Mouse (Mus musculus): ENCODE measurements around the gene Chl1. TPM values are rescaled to one million over a fixed set of nuclear protein-coding genes. Genes with fewer than 3 reads are reported as not detected.

Gene Chl1
- polyA plus RNA-seq, 1 experiment from 2014 or later = 137 TPM

DNA sequence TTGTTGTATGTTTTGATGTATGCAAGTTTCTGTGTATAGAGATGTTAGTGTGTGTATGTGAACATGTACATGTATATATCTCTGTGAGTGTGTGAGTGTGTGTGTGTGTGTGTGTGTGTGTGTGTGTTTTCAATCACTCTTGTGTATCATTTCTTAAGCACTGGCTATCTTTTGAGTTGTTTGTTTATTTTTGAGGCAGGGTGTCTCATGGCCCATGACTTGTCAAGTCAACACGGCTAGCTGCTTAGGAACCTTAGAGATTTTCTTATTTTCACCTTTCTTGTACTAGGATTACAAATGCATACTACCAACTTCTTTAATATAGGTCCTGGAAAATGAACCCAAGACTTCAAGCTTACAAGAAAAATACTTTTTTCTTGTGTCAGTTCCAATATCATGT is 189.5 kb downstream of the Chl1 start:
- Histone ChIP-seq H3K9ac (no peak overlapping the region), H3K9me3 (ENCODE audit: control insufficient read depth, low read length) (no peaks in the 10 kb centered on the region), H3K4me3 (replicated peaks; ENCODE audit: low read length) (no peak overlapping the region), H3K36me3 (replicated peaks; ENCODE audit: control insufficient read depth, insufficient read depth) (peaks cover 44% of the 10 kb centered on the region), H3K27ac (no peak overlapping the region), H3K4me1 (replicated peaks; ENCODE audit: control insufficient read depth, insufficient read depth, low read length) (no peaks in the 10 kb centered on the region), H3K27me3 (ENCODE audit: control insufficient read depth, insufficient read depth, low read length) (no peaks in the 10 kb centered on the region), H3K4me2 (replicated peaks) (no peak overlapping the region)
- no peak for ATAC-seq (ENCODE audit: low FRiP score)
- no peak for DNase-seq (ENCODE audit: low spot score)
- WGBS = 81% methylated on average over 1 of the region's 1 CpGs

DNA sequence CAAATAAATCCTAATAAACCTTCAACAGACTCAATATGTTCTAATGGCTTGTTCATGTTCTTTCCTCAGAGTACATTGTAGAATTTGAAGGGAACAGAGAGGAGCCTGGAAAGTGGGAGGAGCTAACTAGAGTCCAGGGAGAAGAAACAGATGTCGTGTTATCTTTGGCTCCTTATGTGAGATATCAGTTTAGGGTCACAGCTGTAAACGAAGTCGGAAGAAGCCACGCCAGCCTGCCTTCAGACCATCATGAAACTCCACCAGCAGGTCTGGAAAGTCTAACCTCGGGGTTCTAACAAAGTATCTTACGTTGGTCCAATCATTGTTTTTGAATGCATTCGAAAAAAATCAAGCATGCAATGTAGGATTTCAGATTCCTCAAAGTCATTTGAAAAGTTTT is 189.9 kb downstream of the Chl1 start:
- Histone ChIP-seq H3K9ac (no peak overlapping the region), H3K36me3 (replicated peaks; ENCODE audit: control insufficient read depth, insufficient read depth) (peaks cover 40% of the 10 kb centered on the region), H3K4me1 (replicated peaks; ENCODE audit: control insufficient read depth, insufficient read depth, low read length) (no peaks in the 10 kb centered on the region), H3K4me3 (replicated peaks; ENCODE audit: low read length) (no peak overlapping the region), H3K4me2 (replicated peaks) (no peak overlapping the region), H3K27ac (no peak overlapping the region), H3K9me3 (ENCODE audit: control insufficient read depth, low read length) (no peaks in the 10 kb centered on the region), H3K27me3 (ENCODE audit: control insufficient read depth, insufficient read depth, low read length) (no peaks in the 10 kb centered on the region)
- ATAC-seq (ENCODE audit: low FRiP score) = no peak
- no peak for DNase-seq (ENCODE audit: low spot score)
- WGBS = 83% methylated on average over 7 of the region's 7 CpGs

DNA sequence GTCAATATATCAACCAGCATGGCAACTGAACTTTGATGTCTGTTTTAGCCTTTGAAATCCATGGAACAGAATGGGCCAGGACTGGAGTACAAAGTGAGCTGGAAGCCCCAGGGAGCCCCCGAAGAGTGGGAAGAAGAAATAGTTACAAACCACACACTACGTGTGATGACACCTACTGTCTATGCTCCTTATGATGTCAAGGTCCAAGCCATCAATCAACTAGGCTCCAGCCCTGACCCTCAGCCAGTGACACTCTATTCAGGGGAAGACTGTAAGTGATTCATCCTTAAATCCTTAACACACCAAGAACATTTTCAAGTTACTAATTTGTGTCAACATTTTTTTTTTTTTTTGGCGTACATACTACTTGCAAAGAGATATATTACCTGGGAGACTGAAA is 196.0 kb downstream of the Chl1 start:
- no peaks in the 10 kb centered on the region for H3K9me3 ChIP-seq (ENCODE audit: control insufficient read depth, low read length)
- 84% methylated on average over 3 of the region's 3 CpGs for WGBS
- H3K4me3 ChIP-seq (replicated peaks; ENCODE audit: low read length) = no peak overlapping the region
- no peak overlapping the region for H3K4me2 ChIP-seq (replicated peaks)
- ATAC-seq (ENCODE audit: low FRiP score) (no peak), DNase-seq (ENCODE audit: low spot score) (no peak)
- no peaks in the 10 kb centered on the region for H3K27me3 ChIP-seq (ENCODE audit: control insufficient read depth, insufficient read depth, low read length)
- peaks cover 55% of the 10 kb centered on the region for H3K36me3 ChIP-seq (replicated peaks; ENCODE audit: control insufficient read depth, insufficient read depth)
- no peaks in the 10 kb centered on the region for H3K4me1 ChIP-seq (replicated peaks; ENCODE audit: control insufficient read depth, insufficient read depth, low read length)
- no peak overlapping the region for H3K9ac ChIP-seq
- H3K27ac ChIP-seq = no peak overlapping the region

DNA sequence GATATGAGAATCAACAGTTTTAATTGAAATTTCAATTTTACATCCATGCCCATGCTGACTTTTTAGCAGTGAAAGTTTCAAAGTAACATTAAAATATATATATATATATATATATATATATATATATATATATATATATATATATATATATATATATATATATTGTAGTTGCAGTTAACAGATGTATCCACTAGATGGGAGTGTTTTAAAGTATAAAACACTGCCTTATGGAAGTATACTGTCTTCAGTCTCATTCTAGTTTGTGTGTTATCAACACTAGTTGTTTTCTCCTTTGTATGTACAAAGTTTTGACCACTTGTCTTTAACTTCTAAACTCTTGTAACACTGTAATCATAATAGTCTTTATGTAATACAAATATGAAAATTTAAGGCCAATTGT is 228.9 kb downstream of the Chl1 start:
- Histone ChIP-seq H3K9ac (no peak overlapping the region), H3K4me1 (replicated peaks; ENCODE audit: control insufficient read depth, insufficient read depth, low read length) (no peaks in the 10 kb centered on the region)
- DNase-seq (ENCODE audit: low spot score) = peak; percentile 54

DNA sequence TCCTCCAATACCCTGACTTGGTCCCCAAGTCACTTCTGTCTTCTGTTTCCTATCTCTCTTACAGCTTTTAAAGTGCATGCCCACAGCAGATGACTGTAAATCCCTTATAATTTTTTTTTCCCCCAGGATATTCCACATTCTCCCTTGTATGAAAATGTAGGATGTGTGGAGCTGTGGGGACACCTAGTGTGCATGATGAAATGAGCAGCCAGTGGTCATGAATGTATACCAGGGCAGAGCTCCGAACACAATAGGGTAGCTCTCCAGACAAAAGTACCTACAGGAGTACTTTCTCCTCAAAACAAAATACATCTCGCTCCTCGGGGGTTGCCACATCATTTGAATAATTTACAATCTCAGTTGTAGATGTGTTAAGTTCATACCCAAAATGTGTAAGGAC is 232.4 kb downstream of the Chl1 start:
- DNase-seq (ENCODE audit: low spot score) (peak; percentile 61), ATAC-seq (ENCODE audit: low FRiP score) (no peak)
- H3K9me3 ChIP-seq (ENCODE audit: control insufficient read depth, low read length) = no peaks in the 10 kb centered on the region
- H3K4me2 ChIP-seq (replicated peaks) = no peak overlapping the region
- no peak overlapping the region for H3K9ac ChIP-seq
- no peak overlapping the region for H3K4me3 ChIP-seq (replicated peaks; ENCODE audit: low read length)
- no peaks in the 10 kb centered on the region for H3K27me3 ChIP-seq (ENCODE audit: control insufficient read depth, insufficient read depth, low read length)
- H3K27ac ChIP-seq = no peak overlapping the region
- H3K36me3 ChIP-seq (replicated peaks; ENCODE audit: control insufficient read depth, insufficient read depth) = no peaks in the 10 kb centered on the region
- no peaks in the 10 kb centered on the region for H3K4me1 ChIP-seq (replicated peaks; ENCODE audit: control insufficient read depth, insufficient read depth, low read length)
- WGBS = 47% methylated on average over 3 of the region's 3 CpGs

More for the DNA sequence above, 228.9 kb downstream of the Chl1 start:
- no peak overlapping the region for H3K27ac ChIP-seq
- no peak overlapping the region for H3K4me3 ChIP-seq (replicated peaks; ENCODE audit: low read length)
- no peak overlapping the region for H3K4me2 ChIP-seq (replicated peaks)
- no peaks in the 10 kb centered on the region for H3K27me3 ChIP-seq (ENCODE audit: control insufficient read depth, insufficient read depth, low read length)
- no peaks in the 10 kb centered on the region for H3K36me3 ChIP-seq (replicated peaks; ENCODE audit: control insufficient read depth, insufficient read depth)
- no peak for ATAC-seq (ENCODE audit: low FRiP score)
- no peaks in the 10 kb centered on the region for H3K9me3 ChIP-seq (ENCODE audit: control insufficient read depth, low read length)

DNA sequence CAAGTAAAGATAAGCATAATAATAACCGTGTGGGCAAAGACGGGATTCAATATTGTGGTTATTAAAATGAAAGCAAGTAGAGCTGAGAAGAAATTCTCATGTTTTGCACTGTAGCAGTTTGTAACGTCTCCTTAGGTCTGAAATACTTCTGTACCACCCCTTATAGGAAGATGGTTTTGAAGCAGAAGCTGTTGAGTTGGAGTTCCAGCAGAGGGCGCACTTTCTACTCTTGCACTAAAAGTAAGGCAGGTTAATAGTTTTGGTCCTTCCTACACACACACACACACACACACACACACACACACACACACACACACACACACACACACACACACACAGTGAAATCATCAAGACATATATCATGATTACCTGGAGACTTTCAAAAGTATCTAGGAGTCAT is 235.7 kb downstream of the Chl1 start:
- 29% methylated on average over 4 of the region's 4 CpGs for WGBS
- H3K9ac ChIP-seq = no peak overlapping the region

DNA sequence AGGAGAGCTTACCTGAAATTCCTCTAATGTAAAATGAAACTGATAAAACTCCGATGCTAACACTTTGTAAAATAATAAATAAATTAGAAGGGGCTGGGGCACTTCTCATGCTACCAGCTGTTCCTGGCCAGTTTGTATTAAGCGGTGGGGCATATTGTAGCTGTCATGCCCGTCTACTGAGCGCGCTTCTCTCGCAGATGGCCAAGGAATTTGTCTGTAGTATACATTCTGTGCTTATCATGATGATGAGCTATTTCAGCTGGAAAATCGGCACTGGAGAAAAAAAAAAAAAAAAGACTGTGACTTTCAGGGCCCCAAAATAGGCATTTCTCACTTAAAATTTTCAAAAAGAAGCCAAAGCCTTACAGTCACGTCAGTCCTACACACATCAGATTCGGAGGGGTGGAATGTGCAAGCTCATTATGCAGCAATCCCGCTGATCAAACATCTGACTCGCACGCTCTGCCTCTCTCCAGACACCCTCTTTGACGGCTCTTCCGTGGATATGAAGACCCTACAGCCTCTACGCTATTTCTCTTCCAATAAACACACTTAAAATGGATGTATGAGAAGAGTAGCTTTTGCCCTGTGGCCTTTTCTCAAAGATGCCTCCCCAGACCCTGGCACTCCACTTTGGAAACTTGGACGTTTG is 238.9 kb downstream of the Chl1 start:
- no peak overlapping the region for H3K9ac ChIP-seq
- no peaks in the 10 kb centered on the region for H3K36me3 ChIP-seq (replicated peaks; ENCODE audit: control insufficient read depth, insufficient read depth)
- no peaks in the 10 kb centered on the region for H3K9me3 ChIP-seq (ENCODE audit: control insufficient read depth, low read length)
- H3K27me3 ChIP-seq (ENCODE audit: control insufficient read depth, insufficient read depth, low read length) = no peaks in the 10 kb centered on the region
- ATAC-seq (ENCODE audit: low FRiP score) (peak; percentile 78; the same call in 1 of the 2 replicates), DNase-seq (ENCODE audit: low spot score) (no peak)
- WGBS = 30% methylated on average over 16 of the region's 16 CpGs
- no peak overlapping the region for H3K27ac ChIP-seq
- no peaks in the 10 kb centered on the region for H3K4me1 ChIP-seq (replicated peaks; ENCODE audit: control insufficient read depth, insufficient read depth, low read length)
- H3K4me2 ChIP-seq (replicated peaks) = peak overlapping the region; percentile 30
- H3K4me3 ChIP-seq (replicated peaks; ENCODE audit: low read length) = no peak overlapping the region

More for the DNA sequence above, 235.7 kb downstream of the Chl1 start:
- Histone ChIP-seq H3K4me2 (replicated peaks) (no peak overlapping the region), H3K27ac (no peak overlapping the region), H3K4me3 (replicated peaks; ENCODE audit: low read length) (no peak overlapping the region), H3K9me3 (ENCODE audit: control insufficient read depth, low read length) (no peaks in the 10 kb centered on the region), H3K36me3 (replicated peaks; ENCODE audit: control insufficient read depth, insufficient read depth) (no peaks in the 10 kb centered on the region), H3K4me1 (replicated peaks; ENCODE audit: control insufficient read depth, insufficient read depth, low read length) (no peaks in the 10 kb centered on the region), H3K27me3 (ENCODE audit: control insufficient read depth, insufficient read depth, low read length) (no peaks in the 10 kb centered on the region)
- ATAC-seq (ENCODE audit: low FRiP score) = no peak
- no peak for DNase-seq (ENCODE audit: low spot score)

- Histone ChIP-seq H3K4me3 (replicated peaks; ENCODE audit: low read length) (no peak overlapping the region), H3K27ac (no peak overlapping the region), H3K4me2 (replicated peaks) (no peak overlapping the region), H3K36me3 (replicated peaks; ENCODE audit: control insufficient read depth, insufficient read depth) (no peaks in the 10 kb centered on the region), H3K9ac (no peak overlapping the region), H3K9me3 (ENCODE audit: control insufficient read depth, low read length) (no peaks in the 10 kb centered on the region), H3K27me3 (ENCODE audit: control insufficient read depth, insufficient read depth, low read length) (no peaks in the 10 kb centered on the region), H3K4me1 (replicated peaks; ENCODE audit: control insufficient read depth, insufficient read depth, low read length) (no peaks in the 10 kb centered on the region)
- 75% methylated on average over 4 of the region's 4 CpGs for WGBS
- ATAC-seq (ENCODE audit: low FRiP score) = no peak
- DNase-seq (ENCODE audit: low spot score) = no peak
These were observed 243.5 kb downstream of the Chl1 start for GRCm38 (mm10) chr6:103753891-103754290.

DNA sequence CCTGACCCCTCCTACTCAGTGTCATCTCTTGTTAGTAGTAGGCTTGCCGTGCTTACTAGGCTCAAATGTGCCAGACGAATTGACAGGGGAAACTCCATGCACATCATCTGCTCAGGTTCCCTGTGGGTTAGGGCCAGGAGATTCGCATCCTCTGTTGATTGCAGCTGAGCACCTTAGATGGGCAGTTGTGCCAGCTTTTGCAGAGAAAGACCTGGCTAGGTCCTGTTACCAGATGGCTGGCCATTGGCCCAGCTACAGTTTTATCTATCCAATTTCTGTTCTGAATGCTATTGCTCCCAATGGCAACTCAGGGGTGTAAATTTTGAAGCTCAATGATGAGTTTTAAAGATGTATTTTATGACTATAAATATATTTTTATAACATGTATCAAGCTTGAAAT is 256.4 kb downstream of the Chl1 start:
- Histone ChIP-seq H3K36me3 (replicated peaks; ENCODE audit: control insufficient read depth, insufficient read depth) (no peaks in the 10 kb centered on the region), H3K27me3 (ENCODE audit: control insufficient read depth, insufficient read depth, low read length) (no peaks in the 10 kb centered on the region), H3K9me3 (ENCODE audit: control insufficient read depth, low read length) (peaks cover 7% of the 10 kb centered on the region; the same call in 1 of the 2 replicates), H3K4me1 (replicated peaks; ENCODE audit: control insufficient read depth, insufficient read depth, low read length) (no peaks in the 10 kb centered on the region), H3K4me2 (replicated peaks) (no peak overlapping the region), H3K4me3 (replicated peaks; ENCODE audit: low read length) (no peak overlapping the region), H3K9ac (no peak overlapping the region), H3K27ac (no peak overlapping the region)
- DNase-seq (ENCODE audit: low spot score) (no peak), ATAC-seq (ENCODE audit: low FRiP score) (no peak)
- whole genome bisulfite sequencing = 77% methylated on average over 3 of the region's 3 CpGs

GRCm38 (mm10) chr6:103781058-103781457 is 270.7 kb downstream of the Chl1 start:
- ATAC-seq (ENCODE audit: low FRiP score) = peak; percentile 40; the same call in 1 of the 2 replicates
- Histone ChIP-seq H3K9me3 (ENCODE audit: control insufficient read depth, low read length) (no peaks in the 10 kb centered on the region), H3K27me3 (ENCODE audit: control insufficient read depth, insufficient read depth, low read length) (no peaks in the 10 kb centered on the region), H3K4me3 (replicated peaks; ENCODE audit: low read length) (no peak overlapping the region), H3K27ac (no peak overlapping the region), H3K9ac (no peak overlapping the region), H3K36me3 (replicated peaks; ENCODE audit: control insufficient read depth, insufficient read depth) (no peaks in the 10 kb centered on the region), H3K4me2 (replicated peaks) (no peak overlapping the region), H3K4me1 (replicated peaks; ENCODE audit: control insufficient read depth, insufficient read depth, low read length) (no peaks in the 10 kb centered on the region)
- DNase-seq (ENCODE audit: low spot score) = no peak
- 66% methylated on average over 5 of the region's 5 CpGs for WGBS
